Mouse (Mus musculus) kidney, postnatal 0 days (tissue): ENCODE data around the gene Il31. TPM values are rescaled to one million over a fixed set of nuclear protein-coding genes. Genes with fewer than 3 reads are reported as not detected.

Source experiments
- ATAC-seq: fragments of 200-750 bp; cut with Nextera tagmentation; replicated peaks from 2 replicates; pipeline ENCODE4 v1.8.0; 2017; ENCODE audit warnings: low read depth, moderate number of reproducible peaks, moderate TSS enrichment, moderate library complexity; ENCODE audit not compliant: low FRiP score
- DNase-seq: peaks from one replicate; pipeline ENCODE4 v3.0.0-alpha.2; 2016; ENCODE audit warnings: low spot score
- H3K27ac ChIP-seq: fragments of 300-500 bp; sonication (generic); 2 replicates; pipeline ENCODE4 v1.5.1; 2014; ENCODE audit warnings: mild to moderate bottlenecking
- H3K27me3 ChIP-seq: fragments of 300-500 bp; sonication (generic); 2 replicates; pipeline ENCODE4 v1.6.1; 2014; ENCODE audit warnings: low read length, mixed read lengths; ENCODE audit not compliant: insufficient read depth
- H3K36me3 ChIP-seq: fragments of 300-500 bp; sonication (generic); 2 replicates; pipeline ENCODE4 v1.6.1; 2014; ENCODE audit warnings: low read length, mixed read lengths; ENCODE audit not compliant: insufficient read depth
- H3K4me1 ChIP-seq: fragments of 300-500 bp; sonication (generic); replicated peaks from 2 replicates; pipeline ENCODE4 v1.6.1; 2014; ENCODE audit warnings: antibody characterized with exemption, low read length, mixed read lengths; ENCODE audit not compliant: insufficient read depth
- H3K4me2 ChIP-seq: fragments of 300-500 bp; sonication (generic); 2 replicates; pipeline ENCODE4 v1.6.1; 2014; ENCODE audit warnings: mild to moderate bottlenecking, low read length, moderate library complexity, mixed read lengths
- H3K4me3 ChIP-seq: fragments of 300-500 bp; sonication (generic); replicated peaks from 2 replicates; pipeline ENCODE4 v1.5.1; 2014; ENCODE audit warnings: low read depth, low read length
- H3K9ac ChIP-seq: fragments of 300-500 bp; sonication (generic); 2 replicates; pipeline ENCODE4 v1.6.1; 2014; ENCODE audit warnings: low read depth, low read length
- H3K9me3 ChIP-seq: fragments of 300-500 bp; sonication (generic); replicated peaks from 2 replicates; pipeline ENCODE4 v1.6.1; 2016; ENCODE audit warnings: low read length, inconsistent platforms, mixed read lengths
- CTCF ChIP-seq: IDR thresholded peaks from 2 replicates; pipeline ENCODE4 v1.5.1; 2016; ENCODE audit warnings: antibody characterized with exemption, low read depth, mild to moderate bottlenecking, moderate library complexity
- WGBS: fragments of 180-500 bp; shearing (Covaris S2); extraction: QIAGEN DNeasy Blood & Tissue Kit; methylation state at CpG from one replicate; pipeline ENCODE4 v1.1.7; 2014; 5-methylcytosine and 5-hydroxymethylcytosine counted together
- polyA plus RNA-seq: library from polyadenylated mRNA; unstranded; fragments of >200 nt; fragmentation: Nextera tagmentation; extraction: Ambion mirVana; gene quantifications from 2 replicates; pipeline ENCODE4 v1.2.1, GENCODE M21; 2015

The Il31 gene
- not detected in 2 replicates for polyA plus RNA-seq

GRCm38 (mm10) chr5:123489112-123489785 is at the start of gene Il31, which contains the start of gene Lrrc43:
Gene Il31 (minus strand): TSS chr5:123489489.
Gene Lrrc43 (plus strand): TSS chr5:123489305.
- ATAC-seq: peak; percentile 54; the same call in 1 of the 2 replicates

GRCm38 (mm10) chr5:123533801-123534200 is 44.5 kb upstream of the Il31 start:
- H3K9me3 ChIP-seq: no peaks in the 10 kb centered on the region
- TF ChIP-seq CTCF: no peak
- DNase-seq: no peak
- no peak overlapping the region for H3K27ac ChIP-seq
- no peaks in the 10 kb centered on the region for H3K27me3 ChIP-seq
- H3K4me1 ChIP-seq: no peaks in the 10 kb centered on the region
- ATAC-seq: no peak
- peaks cover 58% of the 10 kb centered on the region for H3K36me3 ChIP-seq
- H3K4me2 ChIP-seq: no peak overlapping the region
- no peak overlapping the region for H3K4me3 ChIP-seq
- 92% methylated on average over 10 of the region's 10 CpGs for WGBS
- no peak overlapping the region for H3K9ac ChIP-seq

More at GRCm38 (mm10) chr5:123489112-123489785, at the start of gene Il31, which contains the start of gene Lrrc43:
- WGBS: 9% methylated on average over 25 of the region's 25 CpGs
- Histone ChIP-seq H3K9me3 (no peaks in the 10 kb centered on the region), H3K4me3 (no peak within 1 kb of the TSS), H3K27ac (no peak within 1 kb of the TSS), H3K36me3 (no peaks in the 10 kb centered on the region), H3K4me1 (0 out of 2 replicates have a peak, but pooled peaks cover 4% of the 10 kb centered on the region), H3K27me3 (no peaks in the 10 kb centered on the region), H3K4me2 (peak within 1 kb of the TSS; percentile 40), H3K9ac (no peak within 1 kb of the TSS)
- no peak for TF ChIP-seq CTCF
- DNase-seq: peak; percentile 29

- Histone ChIP-seq H3K4me3 (no peak overlapping the region), H3K4me2 (no peak overlapping the region), H3K27me3 (no peaks in the 10 kb centered on the region), H3K36me3 (peaks cover 60% of the 10 kb centered on the region), H3K4me1 (no peaks in the 10 kb centered on the region), H3K9ac (no peak overlapping the region), H3K27ac (no peak overlapping the region), H3K9me3 (no peaks in the 10 kb centered on the region)
- DNase-seq: no peak
- WGBS: 91% methylated on average over 8 of the region's 8 CpGs
- TF ChIP-seq CTCF: no peak
- no peak for ATAC-seq
Measured at GRCm38 (mm10) chr5:123530056-123530455, 40.8 kb upstream of the Il31 start.

GRCm38 (mm10) chr5:123528641-123529040 is 39.4 kb upstream of the Il31 start:
- H3K9me3 ChIP-seq: no peaks in the 10 kb centered on the region
- H3K9ac ChIP-seq: no peak overlapping the region
- TF ChIP-seq CTCF: no peak
- no peak for ATAC-seq
- peaks cover 50% of the 10 kb centered on the region for H3K36me3 ChIP-seq
- DNase-seq: no peak
- H3K27me3 ChIP-seq: no peaks in the 10 kb centered on the region
- 80% methylated on average over 7 of the region's 7 CpGs for WGBS
- no peak overlapping the region for H3K27ac ChIP-seq
- no peak overlapping the region for H3K4me2 ChIP-seq
- no peak overlapping the region for H3K4me3 ChIP-seq
- 0 out of 2 replicates have a peak, but pooled peaks cover 3% of the 10 kb centered on the region for H3K4me1 ChIP-seq

- Histone ChIP-seq H3K9me3 (no peaks in the 10 kb centered on the region), H3K27ac (no peak overlapping the region), H3K4me3 (no peak overlapping the region), H3K4me1 (peaks cover 3% of the 10 kb centered on the region; the same call in 1 of the 2 replicates), H3K4me2 (no peak overlapping the region), H3K9ac (no peak overlapping the region), H3K36me3 (peaks cover 25% of the 10 kb centered on the region; the same call in 1 of the 2 replicates), H3K27me3 (no peaks in the 10 kb centered on the region)
- no peak for DNase-seq
- no peak for ATAC-seq
- no peak for TF ChIP-seq CTCF
- 91% methylated on average over 9 of the region's 9 CpGs for WGBS
Measured at GRCm38 (mm10) chr5:123525916-123526495, 36.7 kb upstream of the Il31 start.

GRCm38 (mm10) chr5:123525281-123525680 is 36.0 kb upstream of the Il31 start, which contains the start of gene Gm49027:
Gene Gm49027 (minus strand): TSS chr5:123525488.
- DNase-seq: no peak

More at GRCm38 (mm10) chr5:123525281-123525680, 36.0 kb upstream of the Il31 start, which contains the start of gene Gm49027:
- Histone ChIP-seq H3K27me3 (no peaks in the 10 kb centered on the region), H3K27ac (no peak within 1 kb of the TSS), H3K4me3 (peak within 1 kb of the TSS; percentile 85), H3K4me2 (peak within 1 kb of the TSS; percentile 90), H3K9ac (no peak within 1 kb of the TSS), H3K36me3 (peaks cover 18% of the 10 kb centered on the region; the same call in 1 of the 2 replicates), H3K4me1 (peaks cover 3% of the 10 kb centered on the region; the same call in 1 of the 2 replicates), H3K9me3 (no peaks in the 10 kb centered on the region)
- no peak for TF ChIP-seq CTCF
- ATAC-seq: no peak
- WGBS: 87% methylated on average over 7 of the region's 7 CpGs
